Mouse (Mus musculus): ENCODE data around the gene Rps15. TPM values are rescaled to one million over a fixed set of nuclear protein-coding genes. Genes with fewer than 3 reads are reported as not detected.
A peak's percentile ranks its signal among the peaks of the same experiment; 100 is the strongest.

The Rps15 gene
- polyA plus RNA-seq, 1 experiment from 2014 or later, result 828 TPM

- Histone ChIP-seq H3K9me3 (replicated peaks; ENCODE audit: control insufficient read depth, low read length) (no peaks in the 10 kb centered on the region), H3K36me3 (ENCODE audit: control insufficient read depth, insufficient read depth, low read length) (0 out of 2 replicates have a peak, but pooled peaks cover 3% of the 10 kb centered on the region), H3K9ac (ENCODE audit: low read depth, low read length) (no peak overlapping the region), H3K27ac (ENCODE audit: low read depth, low read length) (no peak overlapping the region), H3K27me3 (ENCODE audit: control insufficient read depth, insufficient read depth, low read length) (peaks cover 90% of the 10 kb centered on the region), H3K4me1 (ENCODE audit: control insufficient read depth, insufficient read depth, low read length) (peaks cover 43% of the 10 kb centered on the region), H3K4me3 (ENCODE audit: low read depth, low read length) (no peak overlapping the region), H3K4me2 (no peak overlapping the region)
- ATAC-seq (replicated peaks; ENCODE audit: insufficient number of reproducible peaks, low FRiP score, low TSS enrichment), result no peak
- 56% methylated on average over 54 of the region's 54 CpGs for WGBS (ENCODE audit: insufficient replicate concordance)
These were observed 20.6 kb downstream of the Rps15 start for GRCm38 (mm10) chr10:80312586-80313504.

GRCm38 (mm10) chr10:80313627-80314201, 21.5 kb downstream of the Rps15 start:
- no peak overlapping the region for H3K4me3 ChIP-seq (ENCODE audit: low read depth, low read length)
- H3K36me3 ChIP-seq (ENCODE audit: control insufficient read depth, insufficient read depth, low read length), result peaks cover 3% of the 10 kb centered on the region; the same call in 1 of the 2 replicates
- no peaks in the 10 kb centered on the region for H3K9me3 ChIP-seq (replicated peaks; ENCODE audit: control insufficient read depth, low read length)
- no peak overlapping the region for H3K4me2 ChIP-seq
- WGBS (ENCODE audit: insufficient replicate concordance), result 37% methylated on average over 20 of the region's 20 CpGs
- peaks cover 43% of the 10 kb centered on the region for H3K4me1 ChIP-seq (ENCODE audit: control insufficient read depth, insufficient read depth, low read length)
- H3K27ac ChIP-seq (ENCODE audit: low read depth, low read length), result no peak overlapping the region
- peaks cover 90% of the 10 kb centered on the region for H3K27me3 ChIP-seq (ENCODE audit: control insufficient read depth, insufficient read depth, low read length)
- H3K9ac ChIP-seq (ENCODE audit: low read depth, low read length), result 0 out of 2 replicates have a peak overlapping the region, but pooled peaks have one; percentile 0
- no peak for ATAC-seq (replicated peaks; ENCODE audit: insufficient number of reproducible peaks, low FRiP score, low TSS enrichment)

GRCm38 (mm10) chr10:80314494-80315001, 22.3 kb downstream of the Rps15 start:
- H3K4me1 ChIP-seq (ENCODE audit: control insufficient read depth, insufficient read depth, low read length), result peaks cover 47% of the 10 kb centered on the region
- peaks cover 5% of the 10 kb centered on the region; the same call in 1 of the 2 replicates for H3K36me3 ChIP-seq (ENCODE audit: control insufficient read depth, insufficient read depth, low read length)
- ATAC-seq (replicated peaks; ENCODE audit: insufficient number of reproducible peaks, low FRiP score, low TSS enrichment), result no peak
- H3K9me3 ChIP-seq (replicated peaks; ENCODE audit: control insufficient read depth, low read length), result no peaks in the 10 kb centered on the region
- no peak overlapping the region for H3K4me2 ChIP-seq
- peaks cover 82% of the 10 kb centered on the region for H3K27me3 ChIP-seq (ENCODE audit: control insufficient read depth, insufficient read depth, low read length)
- no peak overlapping the region for H3K27ac ChIP-seq (ENCODE audit: low read depth, low read length)
- 49% methylated on average over 15 of the region's 16 CpGs for WGBS (ENCODE audit: insufficient replicate concordance)
- H3K4me3 ChIP-seq (ENCODE audit: low read depth, low read length), result no peak overlapping the region
- no peak overlapping the region for H3K9ac ChIP-seq (ENCODE audit: low read depth, low read length)

GRCm38 (mm10) chr10:80315315-80315714, 23.1 kb downstream of the Rps15 start:
- Histone ChIP-seq H3K4me1 (ENCODE audit: control insufficient read depth, insufficient read depth, low read length) (peaks cover 48% of the 10 kb centered on the region), H3K27ac (ENCODE audit: low read depth, low read length) (no peak overlapping the region), H3K4me2 (0 out of 2 replicates have a peak overlapping the region, but pooled peaks have one; percentile 14), H3K9me3 (replicated peaks; ENCODE audit: control insufficient read depth, low read length) (no peaks in the 10 kb centered on the region), H3K9ac (ENCODE audit: low read depth, low read length) (no peak overlapping the region), H3K4me3 (ENCODE audit: low read depth, low read length) (no peak overlapping the region), H3K27me3 (ENCODE audit: control insufficient read depth, insufficient read depth, low read length) (peaks cover 77% of the 10 kb centered on the region), H3K36me3 (ENCODE audit: control insufficient read depth, insufficient read depth, low read length) (peaks cover 5% of the 10 kb centered on the region; the same call in 1 of the 2 replicates)
- WGBS (ENCODE audit: insufficient replicate concordance), result 44% methylated on average over 27 of the region's 27 CpGs
- no peak for ATAC-seq (replicated peaks; ENCODE audit: insufficient number of reproducible peaks, low FRiP score, low TSS enrichment)

GRCm38 (mm10) chr10:80316359-80316781, 24.1 kb downstream of the Rps15 start:
- Histone ChIP-seq H3K9me3 (replicated peaks; ENCODE audit: control insufficient read depth, low read length) (no peaks in the 10 kb centered on the region), H3K4me2 (peak overlapping the region; percentile 40), H3K36me3 (ENCODE audit: control insufficient read depth, insufficient read depth, low read length) (peaks cover 5% of the 10 kb centered on the region; the same call in 1 of the 2 replicates), H3K27me3 (ENCODE audit: control insufficient read depth, insufficient read depth, low read length) (peaks cover 66% of the 10 kb centered on the region), H3K9ac (ENCODE audit: low read depth, low read length) (peak overlapping the region; percentile 50; the same call in 1 of the 2 replicates), H3K27ac (ENCODE audit: low read depth, low read length) (no peak overlapping the region), H3K4me3 (ENCODE audit: low read depth, low read length) (peak overlapping the region; percentile 14; the same call in 1 of the 2 replicates), H3K4me1 (ENCODE audit: control insufficient read depth, insufficient read depth, low read length) (peaks cover 48% of the 10 kb centered on the region)
- 17% methylated on average over 11 of the region's 11 CpGs for WGBS (ENCODE audit: insufficient replicate concordance)
- ATAC-seq (replicated peaks; ENCODE audit: insufficient number of reproducible peaks, low FRiP score, low TSS enrichment), result no peak

GRCm38 (mm10) chr10:80317011-80317410, 24.8 kb downstream of the Rps15 start:
- peaks cover 48% of the 10 kb centered on the region for H3K4me1 ChIP-seq (ENCODE audit: control insufficient read depth, insufficient read depth, low read length)
- H3K36me3 ChIP-seq (ENCODE audit: control insufficient read depth, insufficient read depth, low read length), result peaks cover 5% of the 10 kb centered on the region; the same call in 1 of the 2 replicates
- H3K4me2 ChIP-seq, result peak overlapping the region; percentile 40
- WGBS (ENCODE audit: insufficient replicate concordance), result 51% methylated on average over 10 of the region's 10 CpGs
- peaks cover 60% of the 10 kb centered on the region for H3K27me3 ChIP-seq (ENCODE audit: control insufficient read depth, insufficient read depth, low read length)
- no peak overlapping the region for H3K27ac ChIP-seq (ENCODE audit: low read depth, low read length)
- H3K4me3 ChIP-seq (ENCODE audit: low read depth, low read length), result no peak overlapping the region; the same call in 1 of the 2 replicates
- H3K9ac ChIP-seq (ENCODE audit: low read depth, low read length), result 0 out of 2 replicates have a peak overlapping the region, but pooled peaks have one; percentile 50
- no peak for ATAC-seq (replicated peaks; ENCODE audit: insufficient number of reproducible peaks, low FRiP score, low TSS enrichment)
- H3K9me3 ChIP-seq (replicated peaks; ENCODE audit: control insufficient read depth, low read length), result no peaks in the 10 kb centered on the region

- H3K27ac ChIP-seq (ENCODE audit: low read depth, low read length), result peak within 1 kb of the TSS; percentile 68
- peaks cover 36% of the 10 kb centered on the region for H3K4me1 ChIP-seq (ENCODE audit: control insufficient read depth, insufficient read depth, low read length)
- peak within 1 kb of the TSS; percentile 87 for H3K9ac ChIP-seq (ENCODE audit: low read depth, low read length)
- no peaks in the 10 kb centered on the region for H3K9me3 ChIP-seq (replicated peaks; ENCODE audit: control insufficient read depth, low read length)
- H3K4me3 ChIP-seq (ENCODE audit: low read depth, low read length), result peak within 1 kb of the TSS; percentile 88
- peak within 1 kb of the TSS; percentile 88 for H3K4me2 ChIP-seq
- ATAC-seq (replicated peaks; ENCODE audit: insufficient number of reproducible peaks, low FRiP score, low TSS enrichment), result no peak
- under 1% methylated on average over 34 of the region's 34 CpGs for WGBS (ENCODE audit: insufficient replicate concordance)
- H3K27me3 ChIP-seq (ENCODE audit: control insufficient read depth, insufficient read depth, low read length), result peaks cover 53% of the 10 kb centered on the region
- H3K36me3 ChIP-seq (ENCODE audit: control insufficient read depth, insufficient read depth, low read length), result peaks cover 5% of the 10 kb centered on the region; the same call in 1 of the 2 replicates
These were observed 28.1 kb downstream of the Rps15 start, which contains the start of gene 2310011J03Rik for GRCm38 (mm10) chr10:80320340-80320760. 2310011J03Rik (minus strand) TSS chr10:80320537.

- 83% methylated on average over 6 of the region's 6 CpGs for WGBS (ENCODE audit: insufficient replicate concordance)
- H3K4me1 ChIP-seq (ENCODE audit: control insufficient read depth, insufficient read depth, low read length), result peaks cover 30% of the 10 kb centered on the region
- no peak overlapping the region for H3K4me2 ChIP-seq
- no peaks in the 10 kb centered on the region for H3K9me3 ChIP-seq (replicated peaks; ENCODE audit: control insufficient read depth, low read length)
- no peak overlapping the region for H3K9ac ChIP-seq (ENCODE audit: low read depth, low read length)
- H3K27me3 ChIP-seq (ENCODE audit: control insufficient read depth, insufficient read depth, low read length), result peaks cover 51% of the 10 kb centered on the region
- no peak overlapping the region for H3K4me3 ChIP-seq (ENCODE audit: low read depth, low read length)
- H3K27ac ChIP-seq (ENCODE audit: low read depth, low read length), result no peak overlapping the region
- no peak for ATAC-seq (replicated peaks; ENCODE audit: insufficient number of reproducible peaks, low FRiP score, low TSS enrichment)
- peaks cover 5% of the 10 kb centered on the region; the same call in 1 of the 2 replicates for H3K36me3 ChIP-seq (ENCODE audit: control insufficient read depth, insufficient read depth, low read length)
These were observed 28.9 kb downstream of the Rps15 start for GRCm38 (mm10) chr10:80321014-80321669.
